8 mouse cellular contexts compared by ENCODE assay signal in genomic region chr4:124802309-124803260, GRCm38 (mm10). TPM values are rescaled to one million over a fixed set of nuclear protein-coding genes. Genes with fewer than 3 reads are reported as not detected.
DNase-seq lines count a peak whose midpoint lies in the region; TF ChIP-seq lines count a peak whose summit lies in the region.

No protein-coding gene starts in this region.

- intact Hi-C loops in gastrocnemius, adult 2 months (cut with DNase I): loop anchor here (1.0 kb wide), 2 partner anchors 45 to 88 kb away; partner anchors contain the start of gene Sf3a3

- H3K9me3 ChIP-seq in megakaryocyte, embryonic 14.5 days: no peaks in the 10 kb centered on the region

- no peaks in the 10 kb centered on the region for H3K27me3 ChIP-seq in megakaryocyte, embryonic 14.5 days (replicated peaks)

- DNase-seq in WW6 (ENCODE audit: low read depth, low spot score): peak; percentile 88
- DNase-seq in cerebellum, postnatal 4 days (ENCODE audit: low spot score in 2 of 2): peak; percentile 84 to 92
- DNase-seq in gastrocnemius, adult 2 months: peak; percentile 99
- DNase-seq in hindlimb bud, embryonic 11.5 days (ENCODE audit: extremely low spot score, low read depth, low spot score): peak; percentile 83
- DNase-seq in left cerebral cortex, adult 8-10 months (ENCODE audit: low spot score in 2 of 2): peak; percentile 84 to 95
- DNase-seq in right cerebral cortex, postnatal 10 days (ENCODE audit: low spot score in 2 of 2): peak; percentile 97 to 98
- peak; percentile 95 for DNase-seq in urinary bladder, postnatal 25 days (ENCODE audit: low spot score)

- H3K4me1 ChIP-seq in megakaryocyte, embryonic 14.5 days: peaks cover 74% of the 10 kb centered on the region

- TF ChIP-seq CTCF in gastrocnemius, adult 2 months (IDR thresholded peaks at IDR 0.05): no peak

- H3K4me3 ChIP-seq in gastrocnemius, adult 2 months: peak overlapping the region; percentile 100
- peak overlapping the region; percentile 100 for H3K4me3 ChIP-seq in megakaryocyte, embryonic 14.5 days (replicated peaks)

- H3K36me3 ChIP-seq in megakaryocyte, embryonic 14.5 days (replicated peaks; ENCODE audit: low read length): peaks cover 77% of the 10 kb centered on the region

- peak overlapping the region; percentile 94 for H3K27ac ChIP-seq in gastrocnemius, adult 2 months

RNA-seq across cellular contexts. Expression of gene Mtf1, which starts 0.7 kb away (rescaled TPM):
- 10 to 100 TPM; 11.9 to 15.7 TPM for total RNA-seq in gastrocnemius, adult 2 months (2021)
- 10 to 100 TPM; 22.0 to 29.3 (median 25.0) TPM for total RNA-seq in left cerebral cortex, adult 8-10 months (2022)
- polyA plus RNA-seq in megakaryocyte, embryonic 14.5 days (2012; ENCODE audit: insufficient read depth, low replicate concordance): 15.2 and 34.3 TPM in 2 replicates

RNA-seq across cellular contexts. Expression of gene Yrdc, which starts 47.9 kb away (rescaled TPM):
- total RNA-seq in gastrocnemius, adult 2 months (2021): 10 to 100 TPM in 1 of 2 experiments, 1 to 10 TPM in 1; 9.4 to 11.4 TPM
- total RNA-seq in left cerebral cortex, adult 8-10 months (2022): 10 to 100 TPM; 30.5 to 41.1 (median 38.8) TPM
- polyA plus RNA-seq in megakaryocyte, embryonic 14.5 days (2012; ENCODE audit: insufficient read depth, low replicate concordance): 13.4 and 15.0 TPM in 2 replicates

RNA-seq across cellular contexts. Expression of gene 1110065P20Rik, which starts 48.4 kb away (rescaled TPM):
- total RNA-seq in gastrocnemius, adult 2 months (2021): 10 to 100 TPM; 18.4 to 23.0 TPM
- total RNA-seq in left cerebral cortex, adult 8-10 months (2022): 10 to 100 TPM; 66.4 to 70.2 (median 67.8) TPM
- 19.3 and 30.5 TPM in 2 replicates for polyA plus RNA-seq in megakaryocyte, embryonic 14.5 days (2012; ENCODE audit: insufficient read depth, low replicate concordance)

RNA-seq across cellular contexts. Expression of gene Maneal, which starts 59.4 kb away (rescaled TPM):
- total RNA-seq in gastrocnemius, adult 2 months (2021): under 1 TPM; 0.31 to 0.46 TPM
- total RNA-seq in left cerebral cortex, adult 8-10 months (2022): 10 to 100 TPM; 53.2 to 61.4 (median 57.1) TPM
- not detected in 2 replicates for polyA plus RNA-seq in megakaryocyte, embryonic 14.5 days (2012; ENCODE audit: insufficient read depth, low replicate concordance)

Comparison
In these comparisons a context has a peak if more than half of its experiments do, and no peak if none do; other contexts are left out.
1. Peak in every context shown above with its lines: DNase-seq, H3K4me3 ChIP-seq and H3K27ac ChIP-seq.